Mouse (Mus musculus) spleen, postnatal 14 days (tissue): ENCODE results near the gene Stk24.

Experiments
- DNase-seq, 2 experiments: peaks; one replicate each; pipeline ENCODE4 v3.0.0; 2021 to 2022; ENCODE audit warnings: low spot score in 2 of 2

Stk24 gene

GRCm38 (mm10) chr14:121379116-121379826, 540 bp downstream of the Stk24 start:
- DNase-seq, result peak; percentile 71 to 77

- peak; percentile 64 to 67 for DNase-seq
These were observed 1.3 kb downstream of the Stk24 start for GRCm38 (mm10) chr14:121378243-121379115.

- DNase-seq, result no peak
These were observed 3.2 kb downstream of the Stk24 start for GRCm38 (mm10) chr14:121376566-121376965.

- no peak for DNase-seq
These were observed 5.9 kb downstream of the Stk24 start for GRCm38 (mm10) chr14:121373901-121374300.

- no peak for DNase-seq
These were observed 6.8 kb downstream of the Stk24 start for GRCm38 (mm10) chr14:121373020-121373419.

GRCm38 (mm10) chr14:121371911-121372820, 7.6 kb downstream of the Stk24 start:
- no peak for DNase-seq

GRCm38 (mm10) chr14:121369385-121369784, 10.4 kb downstream of the Stk24 start:
- DNase-seq, result no peak

- no peak for DNase-seq
These were observed 11.6 kb downstream of the Stk24 start for GRCm38 (mm10) chr14:121368108-121368705.

- DNase-seq, result peak; percentile 44 to 65
These were observed 13.7 kb downstream of the Stk24 start for GRCm38 (mm10) chr14:121365991-121366728.

GRCm38 (mm10) chr14:121365390-121365789, 14.4 kb downstream of the Stk24 start:
- DNase-seq, result peak; percentile 53 to 59

- no peak for DNase-seq
These were observed 15.5 kb downstream of the Stk24 start for GRCm38 (mm10) chr14:121364282-121364681.

GRCm38 (mm10) chr14:121361319-121362114, 18.3 kb downstream of the Stk24 start:
- no peak for DNase-seq

- DNase-seq, result no peak
These were observed 20.0 kb downstream of the Stk24 start for GRCm38 (mm10) chr14:121359850-121360249.

GRCm38 (mm10) chr14:121359015-121359414, 20.8 kb downstream of the Stk24 start:
- DNase-seq, result no peak

GRCm38 (mm10) chr14:121358327-121358726, 21.5 kb downstream of the Stk24 start:
- DNase-seq, result no peak

- DNase-seq, result no peak
These were observed 23.4 kb downstream of the Stk24 start for GRCm38 (mm10) chr14:121356336-121356862.

GRCm38 (mm10) chr14:121355732-121356131, 24.1 kb downstream of the Stk24 start:
- no peak for DNase-seq

GRCm38 (mm10) chr14:121353648-121354377, 26.0 kb downstream of the Stk24 start:
- DNase-seq, result no peak

GRCm38 (mm10) chr14:121352744-121353143, 27.1 kb downstream of the Stk24 start:
- no peak for DNase-seq
